Mouse (Mus musculus): ENCODE data around the gene Ccdc87.

DNA sequence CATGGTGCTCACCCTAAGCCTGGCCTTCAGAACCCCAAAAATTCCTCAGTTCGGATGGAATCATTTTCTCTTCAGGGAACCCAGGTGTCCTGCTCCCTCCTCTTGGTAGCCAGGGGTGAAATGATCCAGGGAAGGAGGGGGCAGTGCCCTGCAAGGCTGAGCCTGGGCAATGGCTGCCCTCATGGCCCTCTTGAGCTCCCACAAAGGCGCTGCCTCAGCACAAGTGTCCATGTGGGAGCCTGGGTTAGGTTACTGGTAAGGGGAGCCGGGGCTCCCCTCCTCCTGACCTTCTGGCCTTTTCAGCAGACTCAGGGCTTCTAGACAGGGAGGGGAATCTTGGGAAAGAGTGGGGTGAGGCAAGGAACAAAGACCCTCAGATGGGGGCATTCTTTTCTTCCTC lies 37.6 kb downstream of the Ccdc87 start:
- no peak for TF ChIP-seq POLR2A (IDR thresholded peaks at IDR 0.05; ENCODE audit: borderline replicate concordance, low read depth, low read length)
- TF ChIP-seq CTCF (IDR thresholded peaks at IDR 0.05; ENCODE audit: low read depth, low read length) = no peak
